Mouse (Mus musculus) retina, embryonic 14.5 days (tissue): ENCODE data around the gene Mex3a.

Source experiments
- DNase-seq: peaks from one replicate; pipeline ENCODE4 v3.0.0-alpha.2; 2015; ENCODE audit warnings: low spot score

Gene Mex3a

GRCm38 (mm10) chr3:88532299-88532674, at the start of gene Mex3a:
Gene Mex3a (plus strand): TSS chr3:88532395.
- DNase-seq = no peak

- no peak for DNase-seq
Observed at GRCm38 (mm10) chr3:88483141-88483540, 49.1 kb upstream of the Mex3a start.

GRCm38 (mm10) chr3:88483621-88484020, 48.6 kb upstream of the Mex3a start:
- DNase-seq = peak; percentile 88

GRCm38 (mm10) chr3:88484597-88485316, 47.4 kb upstream of the Mex3a start:
- peak; percentile 51 for DNase-seq

- DNase-seq = no peak
Observed at GRCm38 (mm10) chr3:88486043-88486442, 46.2 kb upstream of the Mex3a start.

GRCm38 (mm10) chr3:88486887-88487286, 45.3 kb upstream of the Mex3a start:
- no peak for DNase-seq

GRCm38 (mm10) chr3:88487396-88487795, 44.8 kb upstream of the Mex3a start:
- DNase-seq = no peak

- no peak for DNase-seq
Observed at GRCm38 (mm10) chr3:88493706-88494582, 38.3 kb upstream of the Mex3a start.

- no peak for DNase-seq
Observed at GRCm38 (mm10) chr3:88494836-88495628, 37.2 kb upstream of the Mex3a start.

- DNase-seq = no peak
Observed at GRCm38 (mm10) chr3:88495741-88496415, 36.3 kb upstream of the Mex3a start.

- DNase-seq = no peak
Observed at GRCm38 (mm10) chr3:88499580-88499979, 32.6 kb upstream of the Mex3a start.

- DNase-seq = no peak
Observed at GRCm38 (mm10) chr3:88500087-88500486, 32.1 kb upstream of the Mex3a start.

- DNase-seq = no peak
Observed at GRCm38 (mm10) chr3:88500655-88501365, 31.4 kb upstream of the Mex3a start.

GRCm38 (mm10) chr3:88501366-88502030, 30.7 kb upstream of the Mex3a start:
- no peak for DNase-seq

GRCm38 (mm10) chr3:88502031-88502571, 30.1 kb upstream of the Mex3a start:
- no peak for DNase-seq

GRCm38 (mm10) chr3:88502641-88503504, 29.3 kb upstream of the Mex3a start:
- peak; percentile 69 for DNase-seq

- no peak for DNase-seq
Observed at GRCm38 (mm10) chr3:88503505-88503863, 28.7 kb upstream of the Mex3a start.

GRCm38 (mm10) chr3:88503881-88504746, 28.1 kb upstream of the Mex3a start:
- no peak for DNase-seq
